Mouse (Mus musculus): ENCODE measurements around the gene Aspa. TPM values are rescaled to one million over a fixed set of nuclear protein-coding genes. Genes with fewer than 3 reads are reported as not detected.
"Not testable (repeated sequence)": the region's sequence is repeated elsewhere in the genome, so short reads cannot be mapped to it uniquely, and the experiment has no call there.

Aspa gene
- 1.1 and 3.2 TPM in 2 replicates for polyA plus RNA-seq (2015; fragmentation: Nextera tagmentation; extraction: Ambion mirVana)

- no peak for ATAC-seq (ENCODE audit: low read depth)
- 83% methylated on average over 27 of the region's 27 CpGs for WGBS
- H3K27ac ChIP-seq (replicated peaks): no peak within 1 kb of the TSS
Observed at GRCm38 (mm10) chr11:73329442-73329841, at the start of gene Aspa, which contains the start of the genes Gm49340 and Spata22. Aspa (minus strand) TSS chr11:73329596. Gm49340 (plus strand) TSS chr11:73329741. Spata22 (plus strand) TSS chr11:73329741.

GRCm38 (mm10) chr11:73370946-73371345 is 41.5 kb upstream of the Aspa start, which contains the start of gene Olfr376:
Olfr376 (plus strand) TSS chr11:73371246.
- H3K27ac ChIP-seq (replicated peaks): no peak within 1 kb of the TSS
- WGBS: 93% methylated on average over 2 of the region's 2 CpGs
- H3K4me1 ChIP-seq (replicated peaks): no peaks in the 10 kb centered on the region
- no peaks in the 10 kb centered on the region for H3K9me3 ChIP-seq
- no peaks in the 10 kb centered on the region for H3K36me3 ChIP-seq
- no peak within 1 kb of the TSS for H3K9ac ChIP-seq
- ATAC-seq (ENCODE audit: low read depth): no peak
- no peak within 1 kb of the TSS for H3K4me2 ChIP-seq
- no peaks in the 10 kb centered on the region for H3K27me3 ChIP-seq
- H3K4me3 ChIP-seq: no peak within 1 kb of the TSS

More at GRCm38 (mm10) chr11:73329442-73329841, at the start of gene Aspa, which contains the start of the genes Gm49340 and Spata22:
- Histone ChIP-seq H3K9ac (no peak within 1 kb of the TSS), H3K9me3 (no peaks in the 10 kb centered on the region), H3K27me3 (no peaks in the 10 kb centered on the region), H3K4me2 (no peak within 1 kb of the TSS), H3K4me1 (replicated peaks) (no peaks in the 10 kb centered on the region), H3K4me3 (no peak within 1 kb of the TSS), H3K36me3 (no peaks in the 10 kb centered on the region)

- no peak for ATAC-seq (ENCODE audit: low read depth)
- Histone ChIP-seq H3K4me3 (no peak within 1 kb of the TSS), H3K4me2 (no peak within 1 kb of the TSS), H3K27me3 (no peaks in the 10 kb centered on the region), H3K36me3 (no peaks in the 10 kb centered on the region), H3K9me3 (no peaks in the 10 kb centered on the region), H3K27ac (replicated peaks) (no peak within 1 kb of the TSS), H3K9ac (no peak within 1 kb of the TSS), H3K4me1 (replicated peaks) (no peaks in the 10 kb centered on the region)
- 56% methylated on average over 3 of the region's 3 CpGs for WGBS
Observed at GRCm38 (mm10) chr11:73350483-73350882, 21.1 kb upstream of the Aspa start, which contains the start of gene Olfr20. Olfr20 (plus strand) TSS chr11:73350783.

GRCm38 (mm10) chr11:73336919-73337318 is 7.5 kb upstream of the Aspa start:
- no peak for ATAC-seq (ENCODE audit: low read depth)
- Histone ChIP-seq H3K9ac (no peak overlapping the region), H3K4me2 (no peak overlapping the region), H3K27ac (replicated peaks) (no peak overlapping the region), H3K4me3 (no peak overlapping the region), H3K4me1 (replicated peaks) (no peaks in the 10 kb centered on the region), H3K27me3 (no peaks in the 10 kb centered on the region), H3K9me3 (no peaks in the 10 kb centered on the region), H3K36me3 (no peaks in the 10 kb centered on the region)
- WGBS: 81% methylated on average over 4 of the region's 4 CpGs

GRCm38 (mm10) chr11:73333357-73333756 is 4.0 kb upstream of the Aspa start:
- no peak overlapping the region for H3K4me3 ChIP-seq
- H3K36me3 ChIP-seq: no peaks in the 10 kb centered on the region
- ATAC-seq (ENCODE audit: low read depth): no peak
- no peak overlapping the region for H3K4me2 ChIP-seq
- no peaks in the 10 kb centered on the region for H3K9me3 ChIP-seq
- H3K9ac ChIP-seq: no peak overlapping the region
- H3K4me1 ChIP-seq (replicated peaks): no peaks in the 10 kb centered on the region
- H3K27me3 ChIP-seq: no peaks in the 10 kb centered on the region
- H3K27ac ChIP-seq (replicated peaks): no peak overlapping the region
- WGBS: 72% methylated on average over 2 of the region's 2 CpGs

GRCm38 (mm10) chr11:73327361-73327760 is 2.0 kb downstream of the Aspa start:
- Histone ChIP-seq H3K4me3 (no peak overlapping the region), H3K4me1 (replicated peaks) (no peaks in the 10 kb centered on the region), H3K27ac (replicated peaks) (no peak overlapping the region), H3K9ac (no peak overlapping the region), H3K4me2 (no peak overlapping the region), H3K27me3 (no peaks in the 10 kb centered on the region), H3K9me3 (no peaks in the 10 kb centered on the region), H3K36me3 (no peaks in the 10 kb centered on the region)
- ATAC-seq (ENCODE audit: low read depth): no peak
- 75% methylated on average over 4 of the region's 4 CpGs for WGBS

GRCm38 (mm10) chr11:73326485-73326886 is 2.9 kb downstream of the Aspa start:
- ATAC-seq (ENCODE audit: low read depth): no peak
- H3K9ac ChIP-seq: no peak overlapping the region
- 58% methylated on average over 12 of the region's 12 CpGs for WGBS
- H3K4me1 ChIP-seq (replicated peaks): no peaks in the 10 kb centered on the region
- no peak overlapping the region for H3K4me2 ChIP-seq
- H3K27me3 ChIP-seq: no peaks in the 10 kb centered on the region
- no peaks in the 10 kb centered on the region for H3K36me3 ChIP-seq
- H3K27ac ChIP-seq (replicated peaks): no peak overlapping the region
- no peaks in the 10 kb centered on the region for H3K9me3 ChIP-seq
- no peak overlapping the region for H3K4me3 ChIP-seq

- ATAC-seq (ENCODE audit: low read depth): no peak
- Histone ChIP-seq H3K4me1 (replicated peaks) (no peaks in the 10 kb centered on the region), H3K27me3 (no peaks in the 10 kb centered on the region), H3K4me2 (no peak overlapping the region), H3K27ac (replicated peaks) (no peak overlapping the region), H3K36me3 (no peaks in the 10 kb centered on the region), H3K9ac (no peak overlapping the region), H3K9me3 (no peaks in the 10 kb centered on the region), H3K4me3 (no peak overlapping the region)
- 75% methylated on average over 9 of the region's 9 CpGs for WGBS
Observed at GRCm38 (mm10) chr11:73323906-73324830, 5.2 kb downstream of the Aspa start.

GRCm38 (mm10) chr11:73321064-73321463 is 8.3 kb downstream of the Aspa start:
- 95% methylated on average over 13 of the region's 13 CpGs for WGBS
- H3K27ac ChIP-seq (replicated peaks); H3K9ac ChIP-seq; ATAC-seq (ENCODE audit: low read depth); H3K36me3 ChIP-seq; H3K4me2 ChIP-seq; H3K27me3 ChIP-seq; H3K4me3 ChIP-seq; H3K9me3 ChIP-seq; H3K4me1 ChIP-seq (replicated peaks): not testable (repeated sequence)

GRCm38 (mm10) chr11:73318581-73318980 is 10.8 kb downstream of the Aspa start:
- H3K27ac ChIP-seq (replicated peaks); H3K4me1 ChIP-seq (replicated peaks); H3K36me3 ChIP-seq; H3K4me2 ChIP-seq; H3K9ac ChIP-seq; H3K4me3 ChIP-seq; H3K9me3 ChIP-seq; ATAC-seq (ENCODE audit: low read depth); H3K27me3 ChIP-seq: not testable (repeated sequence)
- WGBS: 84% methylated on average over 2 of the region's 2 CpGs

- H3K9me3 ChIP-seq: no peaks in the 10 kb centered on the region
- no peaks in the 10 kb centered on the region for H3K27me3 ChIP-seq
- no peak overlapping the region for H3K4me2 ChIP-seq
- no peak overlapping the region for H3K4me3 ChIP-seq
- H3K4me1 ChIP-seq (replicated peaks): no peaks in the 10 kb centered on the region
- ATAC-seq (ENCODE audit: low read depth): no peak
- no peak overlapping the region for H3K9ac ChIP-seq
- H3K27ac ChIP-seq (replicated peaks): no peak overlapping the region
- 49% methylated on average over 3 of the region's 3 CpGs for WGBS
- H3K36me3 ChIP-seq: no peaks in the 10 kb centered on the region
Observed at GRCm38 (mm10) chr11:73315961-73316360, 13.4 kb downstream of the Aspa start.

GRCm38 (mm10) chr11:73303123-73303522 is 26.3 kb downstream of the Aspa start:
- Histone ChIP-seq H3K4me1 (replicated peaks) (no peaks in the 10 kb centered on the region), H3K27ac (replicated peaks) (no peak overlapping the region), H3K36me3 (no peaks in the 10 kb centered on the region), H3K9ac (no peak overlapping the region), H3K9me3 (no peaks in the 10 kb centered on the region), H3K4me3 (no peak overlapping the region), H3K4me2 (no peak overlapping the region), H3K27me3 (no peaks in the 10 kb centered on the region)
- WGBS: 48% methylated on average over 2 of the region's 2 CpGs
- ATAC-seq (ENCODE audit: low read depth): no peak

Measured in neural tube, embryonic 13.5 days (tissue).